In the genomic region with DNA sequence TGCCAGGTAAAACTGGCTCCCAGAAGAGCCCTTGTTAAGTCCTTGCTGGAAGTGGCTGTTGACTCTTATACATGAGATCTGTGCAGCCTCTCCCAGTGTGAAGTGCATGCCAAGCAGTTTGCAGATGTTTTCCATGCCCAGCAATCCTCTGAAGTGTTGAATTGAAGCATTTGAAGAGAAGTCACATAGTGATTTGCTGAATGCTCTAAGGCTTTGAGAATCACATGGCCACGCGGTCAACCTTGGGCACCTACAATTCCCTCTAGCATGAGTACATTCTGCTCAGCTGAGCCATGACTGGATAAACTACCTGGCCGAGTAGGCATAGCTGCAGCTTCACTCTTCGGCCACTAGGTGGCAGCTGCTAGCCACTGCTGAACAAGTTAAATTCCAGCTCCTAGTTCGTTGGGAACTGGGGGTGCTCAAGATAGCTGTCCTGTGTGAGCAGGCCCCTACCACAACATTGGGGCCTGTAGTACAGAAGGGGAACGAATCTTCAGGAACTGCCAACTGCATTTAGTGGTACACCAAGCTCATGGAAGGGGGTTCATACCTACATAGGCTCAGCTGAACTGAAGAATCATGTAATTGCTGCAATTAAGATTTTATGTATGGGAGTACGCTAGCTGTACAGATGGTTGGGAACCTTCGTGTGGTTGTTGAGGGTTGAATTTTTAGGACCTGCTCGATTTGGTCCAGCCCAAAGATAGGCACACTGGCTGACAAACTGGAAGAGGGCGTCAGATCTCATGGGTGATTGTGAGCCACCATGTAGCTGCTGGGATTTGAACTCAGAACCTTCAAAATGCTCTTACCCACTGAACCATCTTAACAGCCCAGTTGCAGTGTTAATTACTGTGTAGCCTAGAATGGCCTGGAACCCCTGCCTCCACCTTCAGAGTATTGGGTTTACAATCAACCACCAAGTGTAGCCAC, we compare ENCODE assay signal across 8 mouse cellular contexts. TPM values are rescaled to one million over a fixed set of nuclear protein-coding genes. Genes with fewer than 3 reads are reported as not detected.
DNase-seq lines count a peak whose midpoint lies in the region; TF ChIP-seq lines count a peak whose summit lies in the region.

No protein-coding gene starts in this region.

- H3K4me2 ChIP-seq in myocyte (ENCODE audit: low read depth), result no peak overlapping the region

- H3K4me3 ChIP-seq in myocyte, result no peak overlapping the region

- peak; percentile 80 for DNase-seq in 3T3-L1 (ENCODE audit: low read depth, low spot score)
- DNase-seq in adrenal gland, adult 18-20 months (ENCODE audit: low spot score in 2 of 2), result peak; percentile 60 to 68
- peak; percentile 67 for DNase-seq in embryo, embryonic 11.5 days (ENCODE audit: low read depth, low spot score)
- DNase-seq in heart, adult 18-20 months, result peak; percentile 75 to 84
- peak; percentile 68 for DNase-seq in kidney, adult 18-20 months
- peak; percentile 82 for DNase-seq in liver
- DNase-seq in spleen, postnatal 4 days (ENCODE audit: low spot score in 2 of 2), result peak; percentile 74 to 86

- H3ac ChIP-seq in myocyte (ENCODE audit: control insufficient read depth, insufficient read length), result no peak overlapping the region

- peak; percentile 42 for TF ChIP-seq POLR2A in myocyte (IDR thresholded peaks at IDR 0.05; ENCODE audit: insufficient read length, low read depth)

- peaks cover 44% of the 10 kb centered on the region for H3K36me3 ChIP-seq in myocyte (ENCODE audit: control insufficient read depth, insufficient read depth)

- H3K79me2 ChIP-seq in myocyte (ENCODE audit: control insufficient read depth, insufficient read depth), result peaks cover 24% of the 10 kb centered on the region

- H3K27me3 ChIP-seq in myocyte (ENCODE audit: control insufficient read depth, insufficient read depth, insufficient read length), result no peaks in the 10 kb centered on the region

TF ChIP-seq in myocyte, 11 proteins besides CTCF, POLR2A, EP300 and RAD21:
- TF ChIP-seq MAX (IDR thresholded peaks at IDR 0.05; ENCODE audit: low read depth), result no peak
- peak; percentile 90 for TF ChIP-seq POLR2AphosphoS2 (IDR thresholded peaks at IDR 0.05; ENCODE audit: insufficient read length, low read depth)
TF ChIP-seq in myocyte: peak in this region for 1.

RNA-seq across cellular contexts. Expression of gene Rps19, which starts 6.4 kb away (rescaled TPM):
- 100 to 1,000 TPM; 871 to 959 TPM for total RNA-seq in adrenal gland, adult 18-20 months (2021)
- total RNA-seq in heart, adult 18-20 months (2021), result 100 to 1,000 TPM; 548 to 623 TPM
- polyA plus RNA-seq in myocyte (2012; fragmentation: generic; extraction: Trizol), result 1,912 TPM

RNA-seq across cellular contexts. Expression of gene Cd79a, which starts 6.6 kb away (rescaled TPM):
- 1 to 10 TPM in 1 of 2 experiments, under 1 TPM in 1; 0.74 to 1.0 TPM for total RNA-seq in adrenal gland, adult 18-20 months (2021)
- total RNA-seq in heart, adult 18-20 months (2021), result 10 to 100 TPM in 1 of 2 experiments, 1 to 10 TPM in 1; 1.3 to 12.7 TPM
- polyA plus RNA-seq in myocyte (2012; fragmentation: generic; extraction: Trizol), result 0.12 TPM

RNA-seq across cellular contexts. Expression of gene Arhgef1, which starts 12.2 kb away (rescaled TPM):
- total RNA-seq in adrenal gland, adult 18-20 months (2021), result 10 to 100 TPM; 83.2 to 85.5 TPM
- total RNA-seq in heart, adult 18-20 months (2021), result 10 to 100 TPM; 31.5 to 47.6 TPM
- polyA plus RNA-seq in myocyte (2012; fragmentation: generic; extraction: Trizol), result 51.4 TPM

RNA-seq across cellular contexts. Expression of gene Dmrtc2, which starts 20.7 kb away (rescaled TPM):
- total RNA-seq in adrenal gland, adult 18-20 months (2021), result not detected
- not detected for total RNA-seq in heart, adult 18-20 months (2021)
- not detected for polyA plus RNA-seq in myocyte (2012; fragmentation: generic; extraction: Trizol)

RNA-seq across cellular contexts. Expression of gene Lypd4, which starts 20.8 kb away (rescaled TPM):
- not detected for total RNA-seq in adrenal gland, adult 18-20 months (2021)
- total RNA-seq in heart, adult 18-20 months (2021), result not detected
- polyA plus RNA-seq in myocyte (2012; fragmentation: generic; extraction: Trizol), result not detected
